Mouse (Mus musculus) erythroblast, embryonic 14.5 days (primary cell): ENCODE data around the gene Gm20075.
"Not testable (repeated sequence)": the region's sequence is repeated elsewhere in the genome, so short reads cannot be mapped to it uniquely, and the experiment has no call there.

Experiments used
- GATA1 ChIP-seq: IDR thresholded peaks from 2 replicates; pipeline ENCODE4 v1.6.1; 2012; ENCODE audit warnings: low read length, inconsistent platforms, mixed read lengths
- TAL1 ChIP-seq: IDR thresholded peaks from 3 replicates; pipeline ENCODE4 v1.6.1; 2012; ENCODE audit warnings: low read length, inconsistent platforms, mixed read lengths

DNA sequence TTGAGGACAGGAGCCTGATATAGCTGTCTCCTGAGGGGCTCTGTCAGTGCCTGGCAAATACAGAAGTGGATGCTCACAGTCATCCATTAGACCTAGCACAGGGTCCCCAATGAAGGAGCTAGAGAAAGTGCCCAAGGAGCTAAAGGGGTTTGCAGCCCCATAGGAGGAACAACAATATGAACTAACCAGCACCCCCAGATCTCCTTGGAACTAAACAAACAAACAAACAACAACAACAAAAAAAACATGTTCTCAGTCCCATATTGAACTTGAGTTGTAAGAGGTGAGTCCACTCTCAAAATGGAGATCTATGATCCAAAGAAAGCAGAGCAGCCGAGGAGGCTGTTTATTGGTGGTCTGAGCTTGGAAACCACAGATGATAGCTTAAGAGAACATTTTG is 578 bp upstream of the Gm20075 start, which contains the start of gene Gm17190:
- TF ChIP-seq TAL1, GATA1: not testable (repeated sequence)
